Mouse (Mus musculus) forebrain, embryonic 12.5 days (tissue): ENCODE results near the gene Tmem87b. TPM values are rescaled to one million over a fixed set of nuclear protein-coding genes. Genes with fewer than 3 reads are reported as not detected.

Experiments used
- polyA plus RNA-seq: library from polyadenylated mRNA; unstranded; fragments of >200 nt; fragmentation: Nextera tagmentation; extraction: Ambion mirVana; gene quantifications from 2 replicates; pipeline ENCODE4 v1.2.1, GENCODE M21; 2016

Tmem87b gene
- polyA plus RNA-seq, 1 experiment from 2014 or later = 29.3 TPM

Other genes starting within 250 kb of the Tmem87b start
- gene Spdye4c, start 226.9 kb upstream of the Tmem87b start, polyA plus RNA-seq = not detected in 2 replicates
- 98.8 and 99.9 TPM in 2 replicates for gene Anapc1, start 130.7 kb upstream of the Tmem87b start, polyA plus RNA-seq
- 2.2 and 2.7 TPM in 2 replicates for gene Mertk, start 119.2 kb upstream of the Tmem87b start, polyA plus RNA-seq
- gene Fbln7, start 44.9 kb downstream of the Tmem87b start, polyA plus RNA-seq = 1.5 and 1.9 TPM in 2 replicates
- gene Zc3h8, start 126.0 kb downstream of the Tmem87b start, polyA plus RNA-seq = 8.7 and 10.5 TPM in 2 replicates
- gene Zc3h6, start 149.3 kb downstream of the Tmem87b start, polyA plus RNA-seq = 4.0 and 4.5 TPM in 2 replicates
- 29.1 and 30.7 TPM in 2 replicates for gene Gm10762, start 149.6 kb downstream of the Tmem87b start, polyA plus RNA-seq
- gene Vinac1, start 230.1 kb downstream of the Tmem87b start, polyA plus RNA-seq = 0.20 and 0.21 TPM in 2 replicates
- 16.9 and 18.1 TPM in 2 replicates for gene Ttl, start 247.8 kb downstream of the Tmem87b start, polyA plus RNA-seq